Mouse (Mus musculus): Measurements from ENCODE around the gene Mob3b.
"Not testable (repeated sequence)": the region's sequence is repeated elsewhere in the genome, so short reads cannot be mapped to it uniquely, and the experiment has no call there.

Gene Mob3b

GRCm38 (mm10) chr4:34967541-34967940, 189.7 kb downstream of the Mob3b start:
- no peak for DNase-seq (ENCODE audit: low spot score in 2 of 2)

GRCm38 (mm10) chr4:34966336-34966957, 190.8 kb downstream of the Mob3b start:
- DNase-seq (ENCODE audit: low spot score in 2 of 2) = no peak

- no peak for DNase-seq (ENCODE audit: low spot score in 2 of 2)
These were observed 192.4 kb downstream of the Mob3b start for GRCm38 (mm10) chr4:34964906-34965305.

- DNase-seq (ENCODE audit: low spot score in 2 of 2) = no peak
These were observed 193.3 kb downstream of the Mob3b start for GRCm38 (mm10) chr4:34963999-34964398.

GRCm38 (mm10) chr4:34960781-34961560, 196.3 kb downstream of the Mob3b start:
- DNase-seq (ENCODE audit: low spot score in 2 of 2) = no peak

- DNase-seq (ENCODE audit: low spot score in 2 of 2) = no peak
These were observed 197.8 kb downstream of the Mob3b start for GRCm38 (mm10) chr4:34959477-34959876.

GRCm38 (mm10) chr4:34958155-34959028, 198.9 kb downstream of the Mob3b start:
- DNase-seq (ENCODE audit: low spot score in 2 of 2) = peak; percentile 14 to 27

GRCm38 (mm10) chr4:34953716-34954115, 203.6 kb downstream of the Mob3b start:
- no peak for DNase-seq (ENCODE audit: low spot score in 2 of 2)

GRCm38 (mm10) chr4:34947181-34947580, 210.1 kb downstream of the Mob3b start:
- DNase-seq (ENCODE audit: low spot score in 2 of 2) = no peak

GRCm38 (mm10) chr4:34941046-34941445, 216.2 kb downstream of the Mob3b start:
- DNase-seq (ENCODE audit: low spot score in 2 of 2) = no peak

GRCm38 (mm10) chr4:34928386-34928785, 228.9 kb downstream of the Mob3b start:
- DNase-seq (ENCODE audit: low spot score in 2 of 2) = not testable (repeated sequence)

GRCm38 (mm10) chr4:34922177-34922870, 235.0 kb downstream of the Mob3b start:
- DNase-seq (ENCODE audit: low spot score in 2 of 2) = peak; percentile 15 to 26

- DNase-seq (ENCODE audit: low spot score in 2 of 2) = no peak
These were observed 239.9 kb downstream of the Mob3b start for GRCm38 (mm10) chr4:34917400-34917799.

- no peak for DNase-seq (ENCODE audit: low spot score in 2 of 2)
These were observed 245.1 kb downstream of the Mob3b start for GRCm38 (mm10) chr4:34912171-34912570.

- DNase-seq (ENCODE audit: low spot score in 2 of 2) = no peak
These were observed 245.9 kb downstream of the Mob3b start for GRCm38 (mm10) chr4:34911401-34911800.

- no peak for DNase-seq (ENCODE audit: low spot score in 2 of 2)
These were observed 249.2 kb downstream of the Mob3b start for GRCm38 (mm10) chr4:34908127-34908526.

GRCm38 (mm10) chr4:34907026-34907425, 250.3 kb downstream of the Mob3b start:
- no peak for DNase-seq (ENCODE audit: low spot score in 2 of 2)

- DNase-seq (ENCODE audit: low spot score in 2 of 2) = no peak
These were observed 251.1 kb downstream of the Mob3b start for GRCm38 (mm10) chr4:34906151-34906550.

GRCm38 (mm10) chr4:34905396-34905795, 251.9 kb downstream of the Mob3b start:
- no peak for DNase-seq (ENCODE audit: low spot score in 2 of 2)

GRCm38 (mm10) chr4:34901582-34901981, 255.7 kb downstream of the Mob3b start:
- not testable (repeated sequence) for DNase-seq (ENCODE audit: low spot score in 2 of 2)

- no peak for DNase-seq (ENCODE audit: low spot score in 2 of 2)
These were observed 256.1 kb downstream of the Mob3b start for GRCm38 (mm10) chr4:34901166-34901565.

- no peak for DNase-seq (ENCODE audit: low spot score in 2 of 2)
These were observed 257.1 kb downstream of the Mob3b start for GRCm38 (mm10) chr4:34900155-34900554.

Measured in spleen, postnatal 36 days (tissue).